Mouse (Mus musculus) heart, embryonic 16.5 days (tissue): ENCODE measurements around the gene Slc1a4. TPM values are rescaled to one million over a fixed set of nuclear protein-coding genes. Genes with fewer than 3 reads are reported as not detected.

Source experiments
- ATAC-seq: fragments of 200-750 bp; cut with Nextera tagmentation; replicated peaks from 2 replicates; pipeline ENCODE4 v1.8.0; 2017; ENCODE audit warnings: moderate number of reproducible peaks; ENCODE audit not compliant: insufficient read depth, low FRiP score; ENCODE audit errors: extremely low read depth
- H3K27ac ChIP-seq: fragments of 300-500 bp; sonication (generic); 2 replicates; pipeline ENCODE4 v1.5.1; 2014; ENCODE audit warnings: mild to moderate bottlenecking, low read length, control low read depth, moderate library complexity
- H3K27me3 ChIP-seq: fragments of 300-500 bp; sonication (generic); 2 replicates; pipeline ENCODE4 v1.6.1; 2014; ENCODE audit warnings: low read length, mixed read lengths; ENCODE audit not compliant: control insufficient read depth, insufficient read depth
- H3K36me3 ChIP-seq: fragments of 300-500 bp; sonication (generic); 2 replicates; pipeline ENCODE4 v1.6.1; 2014; ENCODE audit not compliant: control insufficient read depth, insufficient read depth
- H3K4me1 ChIP-seq: fragments of 300-500 bp; sonication (generic); 2 replicates; pipeline ENCODE4 v1.6.1; 2014; ENCODE audit warnings: low read length, mixed read lengths; ENCODE audit not compliant: control insufficient read depth, insufficient read depth
- H3K4me2 ChIP-seq: fragments of 300-500 bp; sonication (generic); 2 replicates; pipeline ENCODE4 v1.6.1; 2014; ENCODE audit warnings: low read depth, mild to moderate bottlenecking, control low read depth, low read length
- H3K4me3 ChIP-seq: fragments of 300-500 bp; sonication (generic); 2 replicates; pipeline ENCODE4 v1.5.1; 2014; ENCODE audit warnings: mild to moderate bottlenecking, control low read depth, low read length
- H3K9ac ChIP-seq: fragments of 300-500 bp; sonication (generic); 2 replicates; pipeline ENCODE4 v1.6.1; 2014; ENCODE audit warnings: low read length, control low read depth
- H3K9me3 ChIP-seq: fragments of 300-500 bp; sonication (generic); replicated peaks from 2 replicates; pipeline ENCODE4 v1.6.1; 2016; ENCODE audit warnings: low read length; ENCODE audit not compliant: control insufficient read depth
- WGBS: fragments of 180-500 bp; shearing (Covaris S2); extraction: QIAGEN DNeasy Blood & Tissue Kit; methylation state at CpG from one replicate; pipeline ENCODE4 v1.1.7; 2014; 5-methylcytosine and 5-hydroxymethylcytosine counted together
- polyA plus RNA-seq: library from polyadenylated mRNA; unstranded; fragments of >200 nt; fragmentation: Nextera tagmentation; extraction: Ambion mirVana; gene quantifications from 2 replicates; pipeline ENCODE4 v1.2.1, GENCODE M21; 2015

Gene Slc1a4
- polyA plus RNA-seq, 1 experiment from 2014 or later = 8.3 TPM

- Histone ChIP-seq H3K9ac (no peak overlapping the region), H3K4me3 (no peak overlapping the region), H3K4me2 (no peak overlapping the region), H3K36me3 (no peaks in the 10 kb centered on the region), H3K27ac (no peak overlapping the region), H3K9me3 (no peaks in the 10 kb centered on the region), H3K4me1 (0 out of 2 replicates have a peak, but pooled peaks cover 6% of the 10 kb centered on the region), H3K27me3 (no peaks in the 10 kb centered on the region)
- ATAC-seq = no peak
- WGBS = 72% methylated on average over 2 of the region's 2 CpGs
Measured at GRCm38 (mm10) chr11:20282601-20283219, 49.8 kb downstream of the Slc1a4 start.

GRCm38 (mm10) chr11:20280982-20281381, 51.5 kb downstream of the Slc1a4 start:
- Histone ChIP-seq H3K36me3 (no peaks in the 10 kb centered on the region), H3K4me3 (no peak overlapping the region), H3K27ac (no peak overlapping the region), H3K9me3 (no peaks in the 10 kb centered on the region), H3K4me2 (no peak overlapping the region), H3K27me3 (no peaks in the 10 kb centered on the region), H3K9ac (no peak overlapping the region), H3K4me1 (0 out of 2 replicates have a peak, but pooled peaks cover 6% of the 10 kb centered on the region)
- no peak for ATAC-seq
- WGBS = 53% methylated on average over 5 of the region's 5 CpGs

- no peaks in the 10 kb centered on the region for H3K27me3 ChIP-seq
- H3K9ac ChIP-seq = no peak overlapping the region
- WGBS = 18% methylated on average over 5 of the region's 5 CpGs
- no peak for ATAC-seq
- no peaks in the 10 kb centered on the region for H3K36me3 ChIP-seq
- H3K4me2 ChIP-seq = no peak overlapping the region
- H3K4me3 ChIP-seq = no peak overlapping the region
- no peak overlapping the region for H3K27ac ChIP-seq
- 0 out of 2 replicates have a peak, but pooled peaks cover 6% of the 10 kb centered on the region for H3K4me1 ChIP-seq
- no peaks in the 10 kb centered on the region for H3K9me3 ChIP-seq
Measured at GRCm38 (mm10) chr11:20278702-20279101, 53.8 kb downstream of the Slc1a4 start.

GRCm38 (mm10) chr11:20277106-20277505, 55.4 kb downstream of the Slc1a4 start:
- 83% methylated on average over 2 of the region's 2 CpGs for WGBS
- ATAC-seq = no peak
- Histone ChIP-seq H3K27ac (no peak overlapping the region), H3K4me3 (no peak overlapping the region), H3K4me2 (no peak overlapping the region), H3K27me3 (no peaks in the 10 kb centered on the region), H3K9ac (no peak overlapping the region), H3K36me3 (no peaks in the 10 kb centered on the region), H3K9me3 (no peaks in the 10 kb centered on the region), H3K4me1 (0 out of 2 replicates have a peak, but pooled peaks cover 6% of the 10 kb centered on the region)

DNA sequence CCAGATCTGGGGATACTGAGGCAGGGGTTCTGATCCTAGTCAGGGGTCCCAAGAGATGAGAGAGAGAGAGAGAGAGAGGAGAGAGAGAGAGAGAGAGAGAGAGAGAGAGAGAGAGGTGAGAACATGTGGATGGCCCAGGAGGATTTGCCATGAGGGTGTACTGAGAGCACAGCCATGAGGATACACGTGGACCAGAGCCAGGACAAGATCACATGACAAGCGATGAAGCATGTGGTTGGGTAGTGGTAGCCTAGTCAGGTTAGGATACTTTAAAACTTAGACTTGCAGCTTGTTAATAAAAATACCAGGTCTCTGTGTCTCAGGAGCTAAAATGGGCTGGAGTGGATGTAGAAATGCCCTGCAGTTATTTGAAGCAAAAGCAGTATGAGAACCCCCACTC, 56.5 kb downstream of the Slc1a4 start:
- Histone ChIP-seq H3K27me3 (no peaks in the 10 kb centered on the region), H3K4me1 (0 out of 2 replicates have a peak, but pooled peaks cover 6% of the 10 kb centered on the region), H3K27ac (no peak overlapping the region), H3K4me2 (no peak overlapping the region), H3K4me3 (no peak overlapping the region), H3K36me3 (no peaks in the 10 kb centered on the region), H3K9ac (no peak overlapping the region), H3K9me3 (no peaks in the 10 kb centered on the region)
- no peak for ATAC-seq
- 67% methylated on average over 2 of the region's 2 CpGs for WGBS

DNA sequence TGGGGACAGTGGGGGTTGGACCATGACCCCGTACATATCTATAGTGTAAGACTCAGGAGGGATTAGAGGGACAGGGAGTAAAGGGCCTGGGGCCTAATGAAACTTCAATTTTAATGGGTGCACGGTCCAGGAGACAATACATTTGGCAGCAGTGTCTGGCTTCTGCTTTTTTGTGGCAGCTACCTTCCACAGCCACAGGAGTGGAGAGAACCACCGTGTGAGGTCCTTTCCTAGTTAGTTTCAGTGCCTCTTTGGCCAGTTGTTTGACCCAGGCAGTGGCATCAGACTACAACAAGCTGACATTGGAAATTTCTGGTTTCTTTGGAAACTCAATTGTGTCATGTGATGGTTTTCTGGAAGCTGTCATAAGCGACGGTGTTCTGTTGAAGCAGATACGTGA, 62.6 kb downstream of the Slc1a4 start:
- Histone ChIP-seq H3K9ac (no peak overlapping the region), H3K27me3 (no peaks in the 10 kb centered on the region), H3K27ac (no peak overlapping the region), H3K4me1 (no peaks in the 10 kb centered on the region), H3K4me3 (no peak overlapping the region), H3K36me3 (no peaks in the 10 kb centered on the region), H3K4me2 (no peak overlapping the region), H3K9me3 (no peaks in the 10 kb centered on the region)
- no peak for ATAC-seq
- WGBS = 63% methylated on average over 6 of the region's 6 CpGs

DNA sequence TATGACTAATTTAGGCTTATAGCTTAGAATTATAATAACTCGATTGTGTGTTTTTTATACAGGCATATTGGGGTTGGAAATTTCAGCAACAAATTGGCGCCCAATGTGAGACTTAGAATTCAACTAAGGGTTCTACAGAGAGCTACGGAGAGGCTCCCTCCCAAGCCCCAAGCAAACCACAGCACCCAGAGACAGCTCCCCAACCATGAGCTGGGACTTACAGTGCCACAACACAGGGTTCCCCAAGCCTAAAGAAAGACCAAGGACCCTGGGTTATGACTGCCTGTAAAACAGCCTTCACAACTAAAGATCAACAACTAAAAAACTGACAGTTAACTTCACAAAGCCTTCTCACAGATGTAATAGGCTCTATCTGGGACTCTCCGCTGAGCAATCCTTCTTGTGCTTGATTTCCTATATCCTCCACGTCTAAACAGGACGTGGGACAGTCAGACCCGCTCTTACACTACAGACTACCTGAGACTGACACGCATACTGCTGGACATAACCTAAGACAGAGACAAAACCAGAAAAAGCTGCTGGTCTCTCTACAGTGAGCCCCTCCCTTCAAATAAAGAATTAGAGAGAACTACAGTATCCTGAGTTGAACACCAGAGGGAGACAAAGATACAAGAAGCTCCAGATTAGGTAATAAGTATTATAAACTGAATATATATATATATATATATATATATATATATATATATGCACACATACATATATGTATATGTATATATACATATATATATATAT, 69.7 kb downstream of the Slc1a4 start:
- Histone ChIP-seq H3K4me1 (no peaks in the 10 kb centered on the region), H3K4me3 (no peak overlapping the region), H3K36me3 (no peaks in the 10 kb centered on the region), H3K4me2 (no peak overlapping the region), H3K9me3 (no peaks in the 10 kb centered on the region), H3K9ac (no peak overlapping the region), H3K27me3 (no peaks in the 10 kb centered on the region), H3K27ac (no peak overlapping the region)
- no peak for ATAC-seq
- WGBS = 53% methylated on average over 8 of the region's 8 CpGs

DNA sequence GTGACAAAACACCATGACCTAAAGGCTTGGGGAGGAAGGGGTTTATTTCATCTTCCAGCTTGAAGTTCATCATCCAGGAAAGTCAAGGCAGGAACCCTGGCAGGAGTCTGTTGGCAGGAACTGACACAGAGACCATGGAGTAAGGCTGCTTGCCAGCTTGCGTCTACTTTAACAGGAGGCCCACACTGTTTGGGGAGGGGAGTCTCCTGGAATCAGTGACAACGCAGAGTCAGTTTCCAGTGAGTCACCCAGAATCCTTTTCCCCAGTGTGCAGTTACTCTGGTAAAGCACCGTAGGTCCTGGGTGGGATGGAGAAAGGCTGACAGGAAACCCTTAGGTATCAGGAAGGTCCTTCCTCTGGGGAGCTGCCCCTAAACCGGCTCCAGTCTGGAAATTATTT, 77.7 kb downstream of the Slc1a4 start:
- H3K36me3 ChIP-seq = no peaks in the 10 kb centered on the region
- no peak overlapping the region for H3K9ac ChIP-seq
- peaks cover 2% of the 10 kb centered on the region for H3K4me1 ChIP-seq
- H3K9me3 ChIP-seq = peaks cover 3% of the 10 kb centered on the region; the same call in 1 of the 2 replicates
- ATAC-seq = no peak
- no peak overlapping the region for H3K4me3 ChIP-seq
- no peaks in the 10 kb centered on the region for H3K27me3 ChIP-seq
- H3K4me2 ChIP-seq = no peak overlapping the region
- 72% methylated on average over 4 of the region's 4 CpGs for WGBS
- H3K27ac ChIP-seq = no peak overlapping the region

- no peak for ATAC-seq
- no peaks in the 10 kb centered on the region for H3K36me3 ChIP-seq
- H3K9ac ChIP-seq = no peak overlapping the region
- 60% methylated on average over 2 of the region's 2 CpGs for WGBS
- H3K27ac ChIP-seq = no peak overlapping the region
- no peaks in the 10 kb centered on the region for H3K27me3 ChIP-seq
- H3K4me3 ChIP-seq = no peak overlapping the region
- H3K4me1 ChIP-seq = peaks cover 5% of the 10 kb centered on the region
- peaks cover 3% of the 10 kb centered on the region; the same call in 1 of the 2 replicates for H3K9me3 ChIP-seq
- no peak overlapping the region for H3K4me2 ChIP-seq
Measured at GRCm38 (mm10) chr11:20253088-20253487, 79.4 kb downstream of the Slc1a4 start.
